Mouse (Mus musculus) adrenal gland, adult 18-20 months (tissue): ENCODE results near the gene Pitpnm1. TPM values are rescaled to one million over a fixed set of nuclear protein-coding genes. Genes with fewer than 3 reads are reported as not detected.
A peak's percentile ranks its signal among the peaks of the same experiment; 100 is the strongest.

Source experiments
- DNase-seq, 2 experiments: peaks; one replicate each; pipeline ENCODE4 v3.0.0; 2021 to 2022; ENCODE audit warnings: low spot score in 2 of 2
- total RNA-seq, 2 experiments: library from RNA; stranded (reverse); gene quantifications; 1 replicate in 1 of 2; 2 replicates in 1 of 2; pipeline ENCODE4 v1.2.3; 2021

The Pitpnm1 gene
- total RNA-seq, 2 experiments from 2014 or later, result 85.6 to 115 TPM

DNA sequence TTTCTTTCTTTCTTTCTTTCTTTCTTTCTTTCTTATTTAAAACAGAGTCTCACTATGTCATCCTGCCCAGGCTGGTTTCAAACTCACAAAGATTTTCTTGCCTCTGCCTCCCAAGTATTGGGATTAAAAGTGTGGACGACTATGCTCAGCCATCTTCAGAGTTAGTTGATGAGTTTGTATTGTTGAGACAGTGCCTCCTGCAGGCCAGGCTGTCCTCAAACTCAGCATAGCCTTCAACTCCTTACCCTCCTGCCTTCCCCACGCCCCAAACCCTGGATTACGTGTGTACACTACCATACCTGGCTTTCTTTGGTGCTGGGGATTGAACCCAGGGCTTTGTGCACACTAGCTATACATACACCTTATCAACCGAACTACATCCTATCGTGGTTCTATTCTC is 36.7 kb downstream of the Pitpnm1 start:
- DNase-seq, result no peak

DNA sequence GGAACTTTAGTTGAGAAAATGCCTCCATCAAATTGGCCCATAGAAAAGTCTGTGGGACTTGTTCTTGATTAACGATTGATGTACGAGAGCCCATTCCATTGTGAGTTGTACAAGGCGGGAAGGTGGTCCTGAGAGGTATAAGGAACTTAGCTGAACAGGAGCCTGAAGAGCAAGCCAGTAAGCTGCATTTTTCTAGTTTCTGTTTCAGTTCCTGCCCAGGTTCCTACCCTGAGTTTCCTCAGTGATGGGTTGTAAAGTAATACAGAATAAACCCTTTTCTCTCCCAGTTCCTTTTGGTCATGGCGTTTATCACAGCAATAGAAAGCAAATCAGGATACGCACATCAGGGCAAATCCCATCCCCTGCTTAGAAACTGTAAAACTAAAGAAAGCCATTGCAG is 38.1 kb downstream of the Pitpnm1 start:
- DNase-seq, result no peak

DNA sequence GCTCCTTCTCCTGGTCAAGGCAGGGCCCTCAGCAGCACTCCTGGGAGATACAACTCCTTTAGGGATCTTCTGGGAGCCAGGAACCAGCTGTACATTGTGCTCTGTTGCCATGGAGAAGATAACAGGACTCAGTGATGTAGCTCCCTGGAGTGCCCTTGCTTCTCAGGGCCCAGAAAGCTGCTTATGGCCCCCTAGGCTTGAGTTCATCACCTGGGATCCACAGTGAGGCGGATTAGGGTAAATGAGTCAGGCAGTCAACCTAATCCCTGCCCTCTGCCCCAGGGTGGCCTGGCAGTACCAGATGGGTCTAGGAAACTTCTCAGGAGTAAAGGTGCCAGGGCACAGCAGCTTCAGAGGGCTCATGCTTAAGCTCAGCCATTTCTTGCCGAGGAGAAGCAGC is 39.6 kb downstream of the Pitpnm1 start, which contains the start of gene Gpr152:
Gene Gpr152, plus strand, starts transcription at position 342 of the 400 bp plus-strand sequence.
- no peak for DNase-seq

DNA sequence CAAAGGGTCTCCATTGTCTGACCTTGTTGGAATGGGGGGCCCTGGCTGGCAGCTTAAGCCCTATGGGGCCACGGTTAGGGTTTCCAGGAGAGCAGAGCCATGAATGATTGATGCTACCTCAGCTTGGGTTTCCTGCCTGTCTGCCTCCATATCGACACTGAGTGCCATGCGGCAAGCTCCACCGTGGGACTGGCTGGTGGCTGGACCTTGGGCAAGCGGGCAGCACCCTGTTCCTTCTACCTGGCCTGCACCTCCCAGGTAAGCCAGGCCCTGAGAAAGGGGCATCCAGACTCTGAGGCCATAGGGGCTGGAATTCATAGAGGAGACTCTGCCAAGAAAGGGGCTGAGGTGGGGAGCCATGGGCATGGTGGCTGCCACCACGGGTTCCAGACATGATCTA is 40.3 kb downstream of the Pitpnm1 start:
- DNase-seq, result no peak

DNA sequence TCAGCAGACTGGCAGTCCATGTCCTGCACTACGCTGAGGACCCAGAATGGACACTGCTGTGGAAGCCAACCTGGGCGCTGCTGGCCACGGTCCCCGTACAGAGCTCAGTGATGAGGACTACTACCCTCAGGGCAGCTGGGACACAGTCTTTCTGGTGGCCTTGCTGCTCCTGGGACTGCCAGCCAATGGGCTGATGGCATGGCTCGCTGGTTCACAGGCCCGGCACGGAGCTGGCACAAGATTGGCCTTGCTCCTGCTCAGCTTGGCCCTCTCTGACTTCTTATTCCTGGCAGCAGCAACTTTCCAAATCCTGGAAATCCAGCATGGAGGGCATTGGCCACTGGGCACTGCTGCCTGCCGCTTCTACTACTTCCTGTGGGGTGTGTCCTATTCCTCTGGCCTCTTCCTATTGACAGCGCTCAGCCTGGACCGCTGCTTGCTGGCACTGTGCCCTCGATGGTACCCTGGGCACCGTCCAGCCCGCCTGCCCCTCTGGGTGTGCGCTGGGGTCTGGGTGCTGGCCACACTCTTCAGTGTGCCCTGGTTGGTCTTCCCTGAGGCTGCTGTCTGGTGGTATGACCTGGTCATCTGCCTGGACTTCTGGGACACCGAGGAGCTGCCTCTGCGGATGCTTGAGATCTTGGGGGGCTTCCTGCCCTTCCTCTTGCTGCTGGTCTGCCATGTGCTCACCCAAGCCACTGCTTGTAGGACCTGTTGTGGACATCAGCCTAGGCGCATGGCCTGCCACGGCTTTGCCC is 42.8 kb downstream of the Pitpnm1 start:
- DNase-seq, result no peak

DNA sequence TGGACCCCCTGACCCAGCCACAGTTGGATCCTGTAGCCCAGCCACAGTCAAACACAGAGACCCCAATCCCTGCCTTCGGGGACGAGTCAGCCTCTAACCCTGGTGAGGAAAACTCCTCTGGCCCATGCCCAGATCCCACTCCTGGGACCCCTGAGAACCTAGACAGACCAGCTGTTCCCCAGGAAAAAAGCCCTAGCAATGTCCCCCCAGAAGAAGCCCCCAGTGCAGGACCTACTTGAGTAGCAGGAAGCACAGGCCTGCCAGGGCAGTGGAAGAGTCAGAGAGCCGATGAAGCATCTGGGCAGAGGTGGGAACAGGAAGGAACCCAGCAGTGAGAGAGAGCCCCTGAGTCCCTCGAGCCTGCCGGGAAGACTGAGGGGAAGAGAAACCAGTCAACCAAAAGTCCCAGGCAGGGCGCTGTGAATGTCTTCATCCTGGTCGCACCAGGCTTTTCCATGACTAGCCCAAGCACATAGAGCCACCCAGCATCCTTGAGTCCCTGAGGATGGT is 44.0 kb downstream of the Pitpnm1 start, which contains the start of gene Cabp4:
Gene Cabp4, minus strand, starts transcription at position 275 of the 510 bp plus-strand sequence.
- DNase-seq, result no peak

DNA sequence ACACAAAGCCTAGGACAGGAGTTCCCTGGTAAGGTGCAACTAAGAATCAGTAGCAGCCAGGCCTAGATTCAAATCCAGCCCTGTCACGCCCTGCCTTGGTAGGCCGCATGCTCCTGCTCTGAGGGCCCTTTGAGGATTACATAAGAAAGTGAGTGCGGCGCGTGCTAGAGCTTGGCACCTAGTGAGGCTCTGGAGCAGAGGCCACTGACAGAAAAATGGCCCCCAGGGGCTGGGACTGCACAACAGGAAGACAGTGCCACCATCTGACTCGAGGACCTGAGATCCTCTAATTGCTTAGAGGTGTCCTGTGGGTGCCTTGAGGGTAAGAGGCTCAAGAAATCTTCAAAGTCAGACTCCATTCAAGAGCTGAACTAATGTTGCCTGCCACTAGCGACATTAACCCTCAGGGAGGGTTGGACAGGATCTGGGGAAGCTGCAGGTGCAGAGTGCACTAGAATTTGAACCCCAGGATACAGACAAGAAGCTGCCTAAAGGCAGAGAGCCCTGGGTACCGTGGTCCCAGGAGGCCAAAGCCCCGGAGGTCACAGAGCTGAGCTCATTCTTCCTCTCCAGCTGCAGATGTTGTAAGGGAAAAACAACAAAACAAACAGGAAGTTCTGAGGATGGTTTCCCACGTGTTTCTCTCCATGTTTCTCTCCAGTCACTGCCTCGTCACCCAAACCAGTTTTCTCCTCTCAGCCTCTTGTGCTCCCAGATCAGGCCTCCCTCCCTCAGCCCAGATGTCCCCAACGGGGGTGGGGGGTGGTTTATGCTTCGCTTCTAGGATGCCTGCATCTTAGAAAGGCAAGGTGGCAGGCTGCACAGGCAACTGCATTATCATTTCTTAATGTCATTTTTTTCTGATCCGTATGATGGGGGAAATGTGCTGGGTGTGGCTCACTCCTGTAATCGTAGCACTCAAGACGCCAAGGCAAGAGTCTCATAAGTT is 45.0 kb downstream of the Pitpnm1 start:
- DNase-seq, result no peak

DNA sequence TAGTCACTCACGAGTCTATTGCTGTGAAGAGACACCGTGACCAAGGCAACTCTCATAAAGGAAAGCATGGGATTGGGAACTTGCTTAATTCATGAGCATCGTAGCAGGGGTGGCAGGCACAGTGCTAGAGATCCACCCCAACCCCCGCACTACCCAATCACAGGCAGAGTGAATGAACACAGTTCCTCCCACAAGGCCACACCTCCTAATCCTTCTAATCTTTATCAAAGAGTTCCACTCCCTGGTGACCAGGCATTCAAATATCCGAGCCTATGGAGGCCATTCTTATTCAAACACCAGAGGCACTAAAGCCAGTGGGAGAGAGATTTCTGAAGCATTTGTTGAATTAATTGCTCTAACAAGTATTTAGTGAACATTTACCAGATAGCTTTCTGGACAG is 46.1 kb downstream of the Pitpnm1 start:
- DNase-seq, result no peak

DNA sequence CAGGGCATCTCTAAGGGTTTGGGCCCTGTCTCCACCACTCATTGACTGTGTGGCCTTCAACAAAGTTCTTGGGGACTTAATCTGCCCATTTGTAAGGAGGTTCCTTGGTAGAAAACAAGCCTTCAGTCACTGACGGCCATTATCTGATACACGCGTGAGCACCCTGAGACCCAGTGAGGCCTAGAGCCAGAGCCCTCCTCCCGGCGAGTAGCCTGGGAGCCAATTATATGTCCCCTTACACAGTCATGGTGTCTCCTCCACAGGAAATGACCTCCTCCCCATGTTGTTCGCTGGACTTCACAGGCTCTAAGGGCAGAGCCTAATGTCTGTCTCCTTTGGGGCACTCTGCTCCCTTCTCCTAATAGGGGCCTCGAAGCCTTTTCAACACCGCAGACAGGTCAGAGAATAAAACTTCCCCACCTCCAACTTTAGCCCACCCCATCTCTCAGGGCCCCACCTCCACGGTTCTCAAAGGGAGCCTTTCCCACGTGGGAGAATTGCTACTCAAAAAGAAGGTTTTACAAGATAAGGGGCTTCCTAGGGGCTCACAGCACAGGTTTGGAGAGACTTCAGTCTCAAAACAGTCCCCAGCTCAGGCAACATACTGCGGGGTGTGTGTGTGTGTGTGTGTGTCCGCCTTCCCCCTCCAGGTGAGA is 46.7 kb downstream of the Pitpnm1 start:
- no peak for DNase-seq

DNA sequence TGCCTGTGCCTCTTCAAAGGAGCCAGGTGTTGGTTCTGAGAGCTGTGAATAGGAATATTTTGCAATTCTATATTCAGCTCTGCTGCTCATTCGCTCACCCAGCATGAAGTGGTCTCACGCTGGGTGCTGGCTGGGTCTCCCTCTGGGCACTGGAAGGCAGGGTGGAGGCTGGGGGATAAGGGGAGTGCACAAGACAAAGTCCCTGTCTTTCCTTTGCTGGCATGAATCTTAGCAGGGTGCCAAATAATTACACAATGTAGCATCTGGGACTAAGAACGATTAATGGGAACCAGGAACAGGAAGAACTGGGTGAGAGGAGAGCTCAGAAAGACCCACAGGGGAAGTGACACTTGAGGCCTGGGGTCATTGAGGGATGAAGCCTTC is 47.2 kb downstream of the Pitpnm1 start:
- DNase-seq, result no peak

DNA sequence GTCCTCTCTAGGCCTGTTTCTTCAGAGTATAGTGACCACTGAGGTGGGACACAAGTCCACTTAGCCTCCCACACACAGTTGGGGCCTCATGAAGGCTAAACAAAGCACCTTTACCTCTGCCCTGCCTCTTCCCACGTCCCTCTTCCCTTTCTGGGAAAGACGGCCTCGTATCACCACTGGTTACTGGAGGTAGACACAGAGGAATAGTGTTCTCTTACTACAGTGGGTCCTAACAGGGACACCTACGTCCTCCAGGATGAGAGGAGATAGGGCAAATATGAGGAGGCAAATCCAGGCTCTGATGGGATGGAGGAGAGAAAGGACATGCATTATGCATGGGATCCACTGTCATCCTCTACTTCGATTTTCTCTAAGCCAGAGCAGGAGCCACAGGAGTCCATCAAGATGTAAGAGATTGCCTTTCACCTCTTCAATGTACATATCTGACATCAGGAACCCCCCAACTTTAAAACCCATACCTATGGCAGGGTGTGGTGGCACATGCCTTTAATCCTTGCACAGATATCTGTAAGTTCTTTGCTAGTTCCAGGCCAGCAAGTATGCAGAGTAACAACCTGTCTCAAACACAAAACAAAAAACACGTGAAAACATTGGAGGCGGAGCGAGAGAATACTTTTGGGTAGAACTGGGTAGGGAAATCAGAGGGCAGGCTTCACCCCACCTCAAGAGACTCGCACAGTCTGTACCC is 48.1 kb downstream of the Pitpnm1 start:
- DNase-seq, result no peak

DNA sequence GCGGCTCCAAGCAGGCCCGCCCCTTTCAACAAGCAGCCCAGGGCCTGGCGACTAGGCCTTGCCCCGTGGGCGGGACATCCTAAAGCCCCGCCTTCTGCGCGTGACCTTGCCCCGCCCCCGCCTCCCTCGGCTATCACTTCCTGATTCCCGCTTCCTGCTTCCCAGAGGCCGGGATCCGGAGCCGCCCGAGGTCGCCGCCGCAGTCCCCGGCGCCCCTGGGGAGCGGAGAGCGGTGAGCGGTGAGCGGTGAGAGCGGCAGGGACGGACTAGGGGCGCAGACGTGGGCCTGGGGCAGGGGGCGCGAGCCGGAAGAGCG is 48.7 kb downstream of the Pitpnm1 start, which contains the start of gene Coro1b:
Gene Coro1b, plus strand, starts transcription at position 129 of the 316 bp plus-strand sequence.
- DNase-seq, result peak; percentile 98

DNA sequence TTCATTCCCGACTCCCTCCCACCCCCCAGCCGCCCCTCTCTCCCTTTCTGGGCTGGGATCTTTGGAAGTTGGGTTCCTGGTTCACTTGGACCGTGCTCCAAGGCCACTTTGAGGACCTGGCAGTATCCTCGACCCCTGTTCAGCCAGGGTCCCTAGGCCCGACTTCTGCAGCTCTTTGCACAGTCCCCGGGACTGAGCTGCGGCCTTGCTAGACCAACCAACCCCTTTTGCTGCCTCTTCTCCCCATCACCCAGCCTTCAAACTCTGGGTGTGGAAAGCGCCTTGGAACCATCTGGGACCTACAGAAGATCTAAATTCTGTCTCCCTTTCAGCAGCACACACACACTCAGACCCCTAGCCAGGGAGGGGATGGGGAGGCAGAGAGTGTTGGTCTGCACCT is 49.0 kb downstream of the Pitpnm1 start:
- no peak for DNase-seq

DNA sequence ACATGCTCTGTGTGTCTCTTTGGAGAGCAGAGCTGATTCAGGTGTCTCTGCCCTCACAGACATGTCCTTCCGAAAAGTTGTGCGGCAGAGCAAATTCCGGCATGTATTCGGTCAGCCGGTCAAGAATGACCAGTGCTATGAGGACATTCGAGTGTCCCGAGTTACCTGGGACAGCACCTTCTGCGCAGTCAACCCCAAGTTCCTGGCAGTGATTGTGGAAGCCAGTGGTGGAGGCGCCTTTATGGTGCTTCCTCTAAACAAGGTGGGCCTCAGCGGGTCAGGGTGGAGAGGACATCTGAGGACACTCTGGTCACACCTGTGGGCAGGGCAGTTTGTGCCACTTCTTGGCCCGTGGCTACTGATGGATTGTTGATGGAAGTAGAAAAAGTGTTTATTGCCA is 49.5 kb downstream of the Pitpnm1 start:
- no peak for DNase-seq

DNA sequence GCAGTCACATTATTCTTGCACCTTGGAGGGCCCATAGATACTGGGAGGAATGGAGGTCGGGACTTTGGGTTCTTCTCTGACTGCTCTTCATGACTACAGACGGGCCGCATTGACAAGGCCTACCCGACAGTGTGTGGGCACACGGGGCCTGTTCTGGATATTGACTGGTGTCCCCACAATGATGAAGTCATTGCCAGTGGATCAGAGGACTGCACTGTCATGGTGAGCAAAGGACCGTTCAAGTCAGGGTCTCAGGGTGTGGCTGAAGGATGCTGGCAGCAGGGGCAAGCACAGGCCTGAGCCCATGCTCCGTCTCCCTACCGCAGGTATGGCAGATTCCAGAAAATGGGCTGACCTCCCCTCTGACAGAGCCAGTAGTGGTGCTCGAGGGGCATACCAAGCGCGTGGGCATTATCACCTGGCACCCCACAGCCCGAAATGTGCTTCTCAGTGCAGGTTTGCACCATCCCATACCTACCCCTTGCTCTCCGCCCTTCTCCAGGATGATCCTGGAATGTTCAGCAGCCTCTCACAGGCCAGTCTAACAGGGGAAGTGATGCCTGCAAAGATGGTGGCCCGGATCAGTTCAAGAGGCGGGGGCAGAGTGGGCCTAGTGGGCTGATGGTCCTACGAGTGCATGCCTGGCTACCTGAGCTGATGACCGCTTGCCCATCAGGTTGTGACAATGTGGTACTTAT is 50.1 kb downstream of the Pitpnm1 start:
- no peak for DNase-seq

DNA sequence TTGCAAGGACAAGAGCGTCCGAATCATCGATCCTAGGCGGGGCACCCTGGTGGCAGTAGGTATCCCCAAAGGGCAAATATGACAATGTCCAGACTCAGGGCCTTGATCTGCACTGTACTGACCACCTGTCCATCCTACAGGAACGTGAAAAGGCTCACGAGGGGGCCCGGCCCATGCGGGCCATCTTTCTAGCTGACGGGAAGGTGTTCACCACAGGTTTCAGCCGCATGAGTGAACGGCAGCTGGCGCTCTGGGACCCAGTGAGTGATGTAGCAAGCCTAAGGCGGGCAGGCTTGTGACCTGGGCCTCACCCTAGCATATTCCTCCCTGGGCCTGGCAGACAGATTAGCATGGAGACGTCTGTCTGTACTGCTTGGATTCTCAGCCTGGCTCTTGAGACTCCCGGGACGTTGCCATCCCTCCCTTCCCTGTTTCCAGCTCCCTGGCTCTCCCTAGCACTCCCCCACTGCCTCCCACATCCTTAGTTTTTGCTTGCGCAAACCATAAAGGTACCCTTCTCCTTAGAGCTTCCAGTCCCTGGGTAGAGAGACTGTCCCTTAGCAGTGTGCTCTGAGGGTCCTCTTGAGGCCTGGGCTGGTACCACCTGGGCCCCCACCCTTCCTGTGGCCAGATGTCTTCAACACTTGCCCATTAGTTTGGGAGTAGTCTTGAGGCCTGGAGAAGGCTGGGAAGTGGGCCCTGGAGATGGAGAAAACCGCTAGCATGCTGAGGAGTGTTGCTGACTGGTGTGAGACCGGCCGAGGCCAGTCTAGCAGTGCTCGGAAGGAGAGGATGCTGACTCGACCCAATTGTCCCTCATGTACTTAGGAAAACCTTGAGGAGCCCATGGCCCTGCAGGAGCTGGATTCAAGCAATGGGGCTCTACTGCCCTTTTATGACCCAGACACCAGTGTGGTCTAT is 51.0 kb downstream of the Pitpnm1 start:
- DNase-seq, result no peak

DNA sequence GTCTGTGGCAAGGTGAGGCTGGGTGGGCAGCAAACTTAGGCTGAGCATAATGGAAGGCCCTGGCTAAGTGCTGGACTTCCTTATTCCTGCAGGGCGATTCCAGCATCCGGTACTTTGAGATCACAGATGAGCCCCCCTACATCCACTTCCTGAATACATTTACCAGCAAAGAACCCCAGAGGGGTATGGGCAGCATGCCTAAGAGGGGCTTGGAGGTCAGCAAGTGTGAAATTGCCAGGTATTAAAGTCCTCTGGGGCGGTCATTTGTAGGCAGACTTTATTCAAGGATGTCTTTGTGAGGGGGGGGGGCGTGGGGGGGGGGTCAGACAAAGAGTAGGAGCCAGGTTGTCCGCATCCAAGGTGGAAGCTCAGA is 51.7 kb downstream of the Pitpnm1 start:
- no peak for DNase-seq

DNA sequence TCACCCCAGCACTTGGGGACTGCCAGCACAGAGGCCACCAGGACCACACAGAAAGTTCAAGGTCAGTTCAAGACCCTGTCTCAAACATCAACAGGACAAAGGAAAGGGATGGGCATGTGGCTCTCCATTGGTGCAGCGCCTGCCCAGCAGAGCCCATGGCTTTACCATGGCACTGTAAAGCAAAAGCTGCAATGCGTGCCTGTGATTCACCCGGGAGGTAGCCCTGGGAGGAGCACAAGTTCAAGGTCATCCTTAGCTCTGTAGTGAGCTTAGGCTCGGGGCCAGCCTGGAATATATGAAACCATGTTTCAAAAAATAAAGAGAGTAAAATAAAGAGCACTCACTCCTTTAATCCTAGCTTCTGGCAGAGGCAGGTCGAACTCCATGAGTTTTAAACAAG is 52.1 kb downstream of the Pitpnm1 start:
- DNase-seq, result no peak
